Mouse (Mus musculus) layer of hippocampus, postnatal 25 days (tissue): ENCODE measurements around the gene Gdf15. TPM values are rescaled to one million over a fixed set of nuclear protein-coding genes. Genes with fewer than 3 reads are reported as not detected.

Experiments used
- DNase-seq, 2 experiments: peaks; one replicate each; pipeline ENCODE4 v3.0.0; 2022; ENCODE audit warnings: mixed read lengths in 2 of 2, low spot score in 1 of 2; ENCODE audit errors: extremely low spot score in 1 of 2
- total RNA-seq, 2 experiments: library from RNA; stranded (reverse); gene quantifications; 2 replicates each; pipeline ENCODE4 v1.2.3; 2021

Gene Gdf15
- total RNA-seq, 2 experiments from 2014 or later: 0.26 TPM; not detected in 1

DNA sequence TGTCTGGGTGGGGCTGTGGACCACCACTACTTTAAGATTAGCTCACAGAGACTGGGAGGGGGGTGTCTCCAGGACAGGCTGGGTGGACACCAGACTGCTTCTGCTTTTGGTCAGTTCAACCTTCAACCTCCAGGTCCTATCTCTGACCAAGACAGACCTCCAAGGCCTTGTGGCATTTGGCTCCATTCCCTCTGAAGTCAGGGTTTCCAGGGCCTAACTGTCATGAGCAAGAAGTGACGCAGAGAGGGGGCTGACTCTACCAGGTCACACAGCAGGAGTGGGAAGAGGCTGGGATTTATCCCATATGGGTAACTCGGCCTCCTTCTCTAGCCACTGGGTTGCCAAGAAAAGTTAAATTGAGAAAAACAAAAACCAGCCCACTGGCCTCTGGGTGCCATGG, 25.5 kb upstream of the Gdf15 start:
- DNase-seq: no peak

DNA sequence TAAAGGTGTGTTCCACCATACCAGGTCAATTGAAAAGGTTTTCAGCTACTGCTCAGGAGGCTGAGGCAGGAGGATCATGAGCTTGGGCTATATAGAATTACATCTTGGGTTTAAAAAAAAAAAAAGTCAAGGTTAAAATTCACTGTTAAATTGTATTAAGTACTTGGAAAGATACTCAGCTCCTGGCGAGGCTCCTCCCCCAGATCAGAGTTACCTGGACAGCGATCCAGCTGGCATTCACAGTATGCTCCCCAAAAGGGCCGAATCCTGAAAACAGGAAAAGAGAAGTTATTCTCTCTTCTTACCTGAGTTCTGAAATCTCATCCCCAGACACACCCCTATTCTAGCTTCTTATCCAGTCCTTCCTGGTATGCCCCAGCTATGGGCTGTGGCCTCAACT, 25.0 kb upstream of the Gdf15 start:
- no peak for DNase-seq

DNA sequence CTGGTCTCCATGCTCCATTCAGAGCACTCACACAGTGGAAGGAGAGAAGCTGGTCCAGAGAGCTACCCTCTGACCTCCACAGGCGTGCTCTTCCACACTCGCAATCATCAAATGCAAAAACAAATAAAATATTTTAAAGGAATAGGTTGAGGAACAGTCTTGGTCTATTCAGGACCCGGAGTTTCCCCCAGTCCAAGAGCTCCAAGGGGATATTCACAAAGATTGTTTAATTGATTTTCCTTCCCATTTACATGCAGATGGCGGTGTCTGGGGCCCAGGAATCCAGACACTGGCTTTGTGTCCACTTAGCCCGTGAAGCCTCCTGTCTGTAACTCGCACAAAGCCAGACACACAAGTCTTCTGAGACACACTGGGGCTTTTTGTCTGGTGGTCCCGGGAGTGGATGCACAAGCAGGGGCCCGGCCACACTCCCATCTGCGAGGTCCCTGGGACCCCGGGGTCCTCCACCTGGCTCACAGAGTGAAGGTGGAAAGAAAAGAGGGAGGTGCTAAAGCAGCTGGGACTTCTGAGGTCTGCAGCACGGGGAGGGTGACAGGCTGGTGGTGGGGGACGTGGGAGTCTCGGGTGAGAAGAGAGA, 24.0 kb upstream of the Gdf15 start:
- no peak for DNase-seq

DNA sequence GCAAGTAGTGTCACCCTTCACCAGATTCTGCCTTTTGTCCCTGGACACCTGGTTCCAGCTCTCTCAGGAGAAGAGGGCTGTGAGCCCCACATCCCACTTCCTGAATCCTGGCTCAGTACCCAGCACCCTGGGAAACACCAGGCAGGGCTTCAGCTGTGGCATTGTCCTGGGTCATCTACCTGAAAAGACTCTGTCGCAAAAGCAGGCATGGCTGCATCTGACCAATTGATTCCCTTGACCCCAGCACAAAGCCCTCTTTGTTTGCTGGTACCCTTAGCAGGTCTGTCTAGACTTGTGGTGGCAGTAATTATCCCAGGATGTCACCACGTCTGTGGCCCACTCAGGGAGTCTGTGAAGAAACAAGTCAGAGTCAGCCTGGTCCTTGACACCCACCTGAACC, 23.2 kb upstream of the Gdf15 start:
- DNase-seq: no peak

GRCm38 (mm10) chr8:70654121-70654520, 21.9 kb upstream of the Gdf15 start:
- no peak for DNase-seq

- peak in 1 of 2 experiments; percentile 58 for DNase-seq
Observed at GRCm38 (mm10) chr8:70653226-70653625, 21.0 kb upstream of the Gdf15 start.

DNA sequence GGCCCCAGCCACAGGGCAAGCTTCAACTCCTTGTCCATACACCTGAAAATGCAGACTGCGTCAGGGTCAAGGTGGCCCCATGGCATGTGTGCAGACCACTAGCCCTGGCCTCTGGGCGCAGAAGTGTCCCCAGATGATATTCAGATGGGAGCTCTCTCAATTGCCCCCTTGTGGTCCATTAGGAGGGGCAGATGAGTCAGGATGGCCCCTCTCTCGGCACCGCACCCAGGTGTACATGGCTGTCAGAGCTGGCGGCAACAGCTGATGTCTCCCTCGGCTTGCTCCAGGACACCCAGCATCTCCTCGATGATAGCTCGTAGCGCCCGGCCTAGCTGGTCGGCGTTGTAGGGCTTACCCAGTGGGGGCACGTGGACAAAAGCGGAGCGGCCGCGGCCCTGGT, 18.1 kb upstream of the Gdf15 start:
- DNase-seq: no peak

DNA sequence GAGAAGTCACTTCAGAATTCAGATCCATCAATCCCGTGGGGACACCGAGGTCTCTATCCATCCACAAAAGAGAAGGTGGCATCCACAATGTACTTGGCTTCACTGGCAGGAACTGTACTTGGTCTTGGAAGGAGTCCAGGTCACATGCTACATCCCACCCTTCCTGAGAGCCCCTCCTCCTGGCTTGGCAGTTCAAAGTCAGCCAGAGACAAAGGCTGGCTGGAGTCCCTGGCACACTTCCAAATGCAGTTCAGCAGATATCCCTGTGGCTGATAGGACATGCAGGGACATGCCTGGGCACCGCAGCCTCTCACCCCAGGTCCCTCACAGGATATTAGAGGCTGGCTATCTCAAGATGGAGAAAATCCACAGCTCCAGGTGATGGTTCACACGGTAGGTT, 17.1 kb upstream of the Gdf15 start:
- no peak for DNase-seq

GRCm38 (mm10) chr8:70648921-70649320, 16.7 kb upstream of the Gdf15 start:
- DNase-seq: no peak

- no peak for DNase-seq
Observed at GRCm38 (mm10) chr8:70648164-70648442, 15.8 kb upstream of the Gdf15 start.

GRCm38 (mm10) chr8:70647343-70648163, 15.3 kb upstream of the Gdf15 start:
- DNase-seq: no peak

DNA sequence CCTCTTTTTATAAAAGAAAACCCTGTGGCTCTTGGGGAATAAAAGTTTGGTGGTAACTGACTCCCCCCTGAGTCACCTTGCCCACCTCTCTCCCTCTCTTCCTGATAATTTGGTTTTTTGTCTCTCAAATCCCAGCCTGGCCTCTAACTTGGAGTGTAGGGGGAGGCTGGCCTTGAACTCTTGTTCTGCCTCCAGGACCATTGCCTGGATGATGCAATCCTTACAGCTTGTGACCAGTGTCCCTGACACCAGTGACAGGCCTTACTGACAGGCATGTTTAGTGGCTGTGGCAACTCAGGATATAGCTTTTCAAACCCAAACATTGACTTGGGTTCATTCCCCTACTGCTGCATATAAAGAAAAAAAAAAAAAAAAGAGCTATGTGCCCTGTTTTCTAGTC, 14.5 kb upstream of the Gdf15 start:
- DNase-seq: no peak

GRCm38 (mm10) chr8:70646369-70646768, 14.1 kb upstream of the Gdf15 start:
- no peak for DNase-seq

- DNase-seq: no peak
Observed at GRCm38 (mm10) chr8:70645501-70646224, 13.4 kb upstream of the Gdf15 start.

DNA sequence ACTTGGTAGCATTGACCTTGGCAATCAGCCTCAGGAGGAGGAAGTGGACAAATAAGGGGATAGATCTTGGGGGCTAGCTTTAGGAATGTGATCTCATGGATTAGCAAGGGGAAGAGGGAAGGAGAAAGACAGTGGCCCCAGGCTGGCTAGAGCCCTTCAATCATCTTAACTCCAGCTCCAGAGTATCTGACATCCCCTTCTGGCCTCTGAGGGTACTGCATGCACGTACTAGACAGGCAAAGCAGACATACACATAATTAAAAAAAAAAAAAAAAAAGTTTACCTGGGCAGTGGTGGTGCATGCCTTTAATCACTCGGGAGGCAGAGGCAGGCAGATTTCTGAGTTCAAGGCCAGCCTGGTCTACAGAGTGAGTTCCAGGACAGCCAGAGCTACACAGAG, 11.8 kb upstream of the Gdf15 start:
- no peak for DNase-seq

- DNase-seq: no peak
Observed at GRCm38 (mm10) chr8:70643019-70643418, 10.8 kb upstream of the Gdf15 start.

DNA sequence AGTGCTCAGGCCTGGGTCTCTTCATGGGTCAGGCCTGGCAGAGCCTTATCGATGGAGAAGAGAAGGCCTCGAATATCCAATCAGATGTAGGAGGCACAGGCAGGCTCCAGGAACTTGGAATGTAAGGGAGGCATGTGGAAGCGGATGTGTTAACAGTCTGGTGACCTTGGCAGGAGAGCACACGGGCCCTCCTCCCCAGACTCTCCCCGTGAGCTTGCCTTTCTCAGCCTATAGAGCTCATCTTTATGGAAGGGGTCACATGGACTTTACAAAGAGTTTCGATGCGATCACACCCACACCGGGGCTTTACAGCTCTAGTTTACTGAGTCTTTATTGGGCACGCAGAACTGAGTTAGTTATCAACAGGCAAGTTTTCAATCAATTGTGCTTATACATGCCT, 6.5 kb upstream of the Gdf15 start:
- no peak for DNase-seq

DNA sequence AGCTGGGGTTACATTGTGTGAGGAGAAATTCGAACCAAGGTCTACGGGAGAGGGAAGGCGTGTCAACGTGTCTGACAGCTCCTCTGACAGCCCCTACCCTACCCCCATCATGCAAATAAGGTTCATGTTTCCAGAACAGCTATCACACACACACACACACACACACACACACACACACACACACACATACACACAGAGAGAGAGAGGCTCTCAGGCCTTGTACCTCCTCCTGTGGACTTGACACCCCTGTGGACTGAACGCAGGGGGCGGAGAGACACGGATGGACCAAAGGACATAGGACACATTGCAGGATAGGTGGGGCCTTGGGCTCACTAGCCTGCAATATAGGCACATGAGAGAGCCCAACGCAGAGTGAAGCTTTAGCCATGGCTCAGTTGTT, 4.6 kb upstream of the Gdf15 start:
- DNase-seq: no peak

DNA sequence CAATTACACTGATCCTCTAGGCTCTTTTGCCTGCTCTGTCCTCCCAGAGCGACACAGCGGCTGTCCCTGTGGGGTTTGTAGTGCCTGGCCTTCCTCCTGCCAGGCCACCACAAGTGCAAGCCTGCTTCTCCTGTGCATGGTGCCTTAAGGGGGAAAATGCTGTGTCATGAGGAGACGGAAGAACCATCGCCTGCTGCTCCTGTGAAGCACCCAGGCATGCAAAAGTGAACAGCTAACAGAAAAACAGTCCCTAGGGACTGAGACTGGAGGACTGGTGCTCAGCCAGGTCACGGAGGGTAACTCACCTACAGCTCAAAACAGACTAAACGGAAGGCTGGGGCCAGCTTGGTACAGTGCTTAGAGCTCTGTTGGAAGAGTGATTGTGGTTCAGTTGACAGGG, 3.3 kb upstream of the Gdf15 start:
- DNase-seq: no peak

GRCm38 (mm10) chr8:70634066-70634465, 1.8 kb upstream of the Gdf15 start:
- DNase-seq: no peak

DNA sequence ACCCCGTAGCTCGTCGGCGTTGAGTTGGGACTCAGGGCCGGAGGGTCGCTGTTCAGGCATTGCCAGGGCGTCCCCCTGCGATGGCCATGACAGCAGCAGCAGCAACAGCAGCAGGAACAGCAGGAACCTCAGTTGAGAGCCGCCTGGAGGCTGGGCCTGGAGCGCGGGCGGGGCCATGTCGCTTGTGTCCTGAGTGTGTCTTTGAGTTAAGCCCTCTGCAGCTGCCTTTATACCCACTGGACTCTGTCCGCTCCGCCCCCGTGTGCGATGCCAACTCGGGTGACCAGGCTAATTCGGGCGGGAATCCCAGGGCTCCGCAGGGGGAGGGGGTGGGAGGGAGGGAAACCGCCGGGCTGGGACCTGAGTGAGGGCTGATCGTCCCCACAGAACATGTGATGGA, 820 bp downstream of the Gdf15 start:
- DNase-seq: no peak
